Mouse (Mus musculus): ENCODE data around the gene Polr3gl. TPM values are rescaled to one million over a fixed set of nuclear protein-coding genes. Genes with fewer than 3 reads are reported as not detected.
"Not testable (repeated sequence)": the region's sequence is repeated elsewhere in the genome, so short reads cannot be mapped to it uniquely, and the experiment has no call there.

The Polr3gl gene
- total RNA-seq (2022): 10 to 100 TPM; 31.7 to 35.2 (median 34.7) TPM

GRCm38 (mm10) chr3:96593790-96594560 lies at the start of gene Polr3gl:
Gene Polr3gl, minus strand, starts transcription at chr3:96594181.
- DNase-seq (ENCODE audit: low spot score): peak; percentile 94

- peak; percentile 70 for DNase-seq (ENCODE audit: low spot score)
Measured at GRCm38 (mm10) chr3:96639219-96639618, 45.2 kb upstream of the Polr3gl start.

GRCm38 (mm10) chr3:96636448-96636847 lies 42.5 kb upstream of the Polr3gl start:
- DNase-seq (ENCODE audit: low spot score): no peak

GRCm38 (mm10) chr3:96635906-96636305 lies 41.9 kb upstream of the Polr3gl start:
- no peak for DNase-seq (ENCODE audit: low spot score)

GRCm38 (mm10) chr3:96634928-96635879 lies 41.2 kb upstream of the Polr3gl start, which contains the start of the genes Pex11b and Gm42957:
Gene Pex11b, plus strand, starts transcription at chr3:96635376.
Gene Gm42957, plus strand, starts transcription at chr3:96635474.
- DNase-seq (ENCODE audit: low spot score): peak; percentile 91

- DNase-seq (ENCODE audit: low spot score): no peak
Measured at GRCm38 (mm10) chr3:96634015-96634414, 40.0 kb upstream of the Polr3gl start.

- DNase-seq (ENCODE audit: low spot score): no peak
Measured at GRCm38 (mm10) chr3:96632058-96632457, 38.1 kb upstream of the Polr3gl start.

- peak; percentile 98 for DNase-seq (ENCODE audit: low spot score)
Measured at GRCm38 (mm10) chr3:96629729-96630600, 36.0 kb upstream of the Polr3gl start, which contains the start of gene Rbm8a. Gene Rbm8a, plus strand, starts transcription at chr3:96629933.

- no peak for DNase-seq (ENCODE audit: low spot score)
Measured at GRCm38 (mm10) chr3:96623201-96623600, 29.2 kb upstream of the Polr3gl start.

GRCm38 (mm10) chr3:96617941-96618340 lies 24.0 kb upstream of the Polr3gl start:
- DNase-seq (ENCODE audit: low spot score): no peak

- no peak for DNase-seq (ENCODE audit: low spot score)
Measured at GRCm38 (mm10) chr3:96606618-96607017, 12.6 kb upstream of the Polr3gl start.

GRCm38 (mm10) chr3:96606007-96606406 lies 12.0 kb upstream of the Polr3gl start:
- not testable (repeated sequence) for DNase-seq (ENCODE audit: low spot score)

GRCm38 (mm10) chr3:96603311-96603710 lies 9.3 kb upstream of the Polr3gl start:
- no peak for DNase-seq (ENCODE audit: low spot score)

GRCm38 (mm10) chr3:96602704-96603084 lies 8.7 kb upstream of the Polr3gl start:
- DNase-seq (ENCODE audit: low spot score): no peak

- peak; percentile 55 for DNase-seq (ENCODE audit: low spot score)
Measured at GRCm38 (mm10) chr3:96601941-96602703, 8.1 kb upstream of the Polr3gl start.

GRCm38 (mm10) chr3:96601251-96601787 lies 7.3 kb upstream of the Polr3gl start:
- peak; percentile 88 for DNase-seq (ENCODE audit: low spot score)

GRCm38 (mm10) chr3:96600639-96601250 lies 6.8 kb upstream of the Polr3gl start, which contains the start of gene Lix1l:
Gene Lix1l, plus strand, starts transcription at chr3:96601149.
- DNase-seq (ENCODE audit: low spot score): peak; percentile 96

- no peak for DNase-seq (ENCODE audit: low spot score)
Measured at GRCm38 (mm10) chr3:96599411-96599810, 5.4 kb upstream of the Polr3gl start.

- no peak for DNase-seq (ENCODE audit: low spot score)
Measured at GRCm38 (mm10) chr3:96599069-96599393, 5.0 kb upstream of the Polr3gl start.
